Mouse (Mus musculus) cerebellum, adult 9-10 months (tissue): ENCODE measurements around the gene Gls.

Experiments used
- DNase-seq: peaks from one replicate; pipeline ENCODE4 v3.0.0; 2022

The Gls gene

GRCm38 (mm10) chr1:52233143-52233713 lies at the start of gene Gls:
Gene Gls (minus strand): TSS chr1:52233232.
- peak; percentile 99 for DNase-seq

- DNase-seq = no peak
These were observed 47.0 kb upstream of the Gls start for GRCm38 (mm10) chr1:52279831-52280595.

GRCm38 (mm10) chr1:52279331-52279730 lies 46.3 kb upstream of the Gls start:
- no peak for DNase-seq

GRCm38 (mm10) chr1:52278073-52278472 lies 45.0 kb upstream of the Gls start:
- no peak for DNase-seq

GRCm38 (mm10) chr1:52274210-52274609 lies 41.2 kb upstream of the Gls start:
- DNase-seq = peak; percentile 49

GRCm38 (mm10) chr1:52272018-52272678 lies 39.1 kb upstream of the Gls start:
- no peak for DNase-seq

GRCm38 (mm10) chr1:52270354-52270753 lies 37.3 kb upstream of the Gls start:
- peak; percentile 84 for DNase-seq

- peak; percentile 65 for DNase-seq
These were observed 36.6 kb upstream of the Gls start for GRCm38 (mm10) chr1:52269596-52269995.

GRCm38 (mm10) chr1:52268006-52268405 lies 35.0 kb upstream of the Gls start:
- DNase-seq = no peak

- peak; percentile 99 for DNase-seq
These were observed 34.6 kb upstream of the Gls start for GRCm38 (mm10) chr1:52267606-52268005.

GRCm38 (mm10) chr1:52265886-52266516 lies 33.0 kb upstream of the Gls start:
- peak; percentile 53 for DNase-seq

GRCm38 (mm10) chr1:52264290-52264689 lies 31.3 kb upstream of the Gls start:
- peak; percentile 82 for DNase-seq

GRCm38 (mm10) chr1:52260354-52261090 lies 27.5 kb upstream of the Gls start:
- no peak for DNase-seq

- DNase-seq = no peak
These were observed 25.1 kb upstream of the Gls start for GRCm38 (mm10) chr1:52258006-52258749.

GRCm38 (mm10) chr1:52256916-52257315 lies 23.9 kb upstream of the Gls start:
- no peak for DNase-seq

- DNase-seq = no peak
These were observed 23.2 kb upstream of the Gls start for GRCm38 (mm10) chr1:52256194-52256593.

GRCm38 (mm10) chr1:52254411-52254810 lies 21.4 kb upstream of the Gls start:
- no peak for DNase-seq

- DNase-seq = no peak
These were observed 20.4 kb upstream of the Gls start for GRCm38 (mm10) chr1:52253386-52253785.

GRCm38 (mm10) chr1:52252447-52252846 lies 19.4 kb upstream of the Gls start:
- no peak for DNase-seq

- DNase-seq = no peak
These were observed 18.2 kb upstream of the Gls start for GRCm38 (mm10) chr1:52251038-52251735.

GRCm38 (mm10) chr1:52248899-52249556 lies 16.0 kb upstream of the Gls start:
- no peak for DNase-seq
